Mouse (Mus musculus) urinary bladder, postnatal 4 days (tissue): Measurements from ENCODE around the gene Tbc1d21.

Experiments used
- DNase-seq, 2 experiments: peaks; one replicate each; pipeline ENCODE4 v3.0.0; 2021 to 2022; ENCODE audit warnings: low spot score in 2 of 2

The Tbc1d21 gene

GRCm38 (mm10) chr9:58370355-58370754 is at the start of gene Tbc1d21:
Gene Tbc1d21, minus strand, starts transcription at chr9:58370455.
- no peak for DNase-seq

GRCm38 (mm10) chr9:58411556-58411955 is 41.3 kb upstream of the Tbc1d21 start:
- DNase-seq = no peak

GRCm38 (mm10) chr9:58410057-58410735 is 39.9 kb upstream of the Tbc1d21 start:
- no peak for DNase-seq

- no peak for DNase-seq
Measured at GRCm38 (mm10) chr9:58409247-58409646, 39.0 kb upstream of the Tbc1d21 start.

GRCm38 (mm10) chr9:58404412-58404811 is 34.2 kb upstream of the Tbc1d21 start:
- no peak for DNase-seq

GRCm38 (mm10) chr9:58401371-58402082 is 31.3 kb upstream of the Tbc1d21 start:
- no peak for DNase-seq

- DNase-seq = no peak
Measured at GRCm38 (mm10) chr9:58399609-58400008, 29.4 kb upstream of the Tbc1d21 start.

GRCm38 (mm10) chr9:58394605-58395004 is 24.4 kb upstream of the Tbc1d21 start:
- DNase-seq = no peak

- DNase-seq = no peak
Measured at GRCm38 (mm10) chr9:58393875-58394274, 23.6 kb upstream of the Tbc1d21 start.

GRCm38 (mm10) chr9:58388381-58388780 is 18.1 kb upstream of the Tbc1d21 start:
- no peak for DNase-seq

GRCm38 (mm10) chr9:58378878-58379277 is 8.6 kb upstream of the Tbc1d21 start:
- no peak for DNase-seq

- DNase-seq = no peak
Measured at GRCm38 (mm10) chr9:58373912-58374431, 3.7 kb upstream of the Tbc1d21 start.

- no peak for DNase-seq
Measured at GRCm38 (mm10) chr9:58371914-58372313, 1.7 kb upstream of the Tbc1d21 start.

- no peak for DNase-seq
Measured at GRCm38 (mm10) chr9:58369644-58370043, 611 bp downstream of the Tbc1d21 start.

- no peak for DNase-seq
Measured at GRCm38 (mm10) chr9:58364325-58364724, 5.9 kb downstream of the Tbc1d21 start.

GRCm38 (mm10) chr9:58361956-58362355 is 8.3 kb downstream of the Tbc1d21 start:
- no peak for DNase-seq

GRCm38 (mm10) chr9:58361373-58361772 is 8.9 kb downstream of the Tbc1d21 start:
- DNase-seq = no peak

- no peak for DNase-seq
Measured at GRCm38 (mm10) chr9:58355262-58356050, 14.8 kb downstream of the Tbc1d21 start.

GRCm38 (mm10) chr9:58354701-58355100 is 15.6 kb downstream of the Tbc1d21 start:
- DNase-seq = no peak

- DNase-seq = no peak
Measured at GRCm38 (mm10) chr9:58353224-58353623, 17.0 kb downstream of the Tbc1d21 start.

- DNase-seq = no peak
Measured at GRCm38 (mm10) chr9:58347795-58348194, 22.5 kb downstream of the Tbc1d21 start.

GRCm38 (mm10) chr9:58346498-58346897 is 23.8 kb downstream of the Tbc1d21 start:
- no peak for DNase-seq
